Mouse (Mus musculus): ENCODE data around the gene Prm2. TPM values are rescaled to one million over a fixed set of nuclear protein-coding genes. Genes with fewer than 3 reads are reported as not detected.

The Prm2 gene
- polyA plus RNA-seq, 1 experiment from 2014 or later, result not detected

GRCm38 (mm10) chr16:10763540-10764264 lies 32.2 kb downstream of the Prm2 start:
- no peaks in the 10 kb centered on the region for H3K36me3 ChIP-seq (ENCODE audit: control insufficient read depth, insufficient read depth, low read length)
- H3K9me3 ChIP-seq (ENCODE audit: control insufficient read depth, low read length), result no peaks in the 10 kb centered on the region
- H3K27ac ChIP-seq (ENCODE audit: low read depth, low read length), result no peak overlapping the region
- peaks cover 6% of the 10 kb centered on the region; the same call in 1 of the 2 replicates for H3K27me3 ChIP-seq (replicated peaks; ENCODE audit: control insufficient read depth, insufficient read depth, low read length)
- 47% methylated on average over 6 of the region's 6 CpGs for WGBS
- H3K9ac ChIP-seq (ENCODE audit: low read depth, low read length), result no peak overlapping the region
- H3K4me2 ChIP-seq, result no peak overlapping the region
- peaks cover 2% of the 10 kb centered on the region; the same call in 1 of the 2 replicates for H3K4me1 ChIP-seq (replicated peaks; ENCODE audit: control insufficient read depth, insufficient read depth, low read length)
- no peak for ATAC-seq (replicated peaks; ENCODE audit: low FRiP score)
- no peak for DNase-seq (ENCODE audit: low spot score)
- H3K4me3 ChIP-seq (ENCODE audit: low read depth, low read length), result no peak overlapping the region

- H3K9ac ChIP-seq (ENCODE audit: low read depth, low read length), result no peak overlapping the region
- WGBS, result 68% methylated on average over 5 of the region's 5 CpGs
- H3K9me3 ChIP-seq (ENCODE audit: control insufficient read depth, low read length), result no peaks in the 10 kb centered on the region
- H3K4me2 ChIP-seq, result no peak overlapping the region
- 0 out of 2 replicates have a peak, but pooled peaks cover 3% of the 10 kb centered on the region for H3K27me3 ChIP-seq (replicated peaks; ENCODE audit: control insufficient read depth, insufficient read depth, low read length)
- H3K4me1 ChIP-seq (replicated peaks; ENCODE audit: control insufficient read depth, insufficient read depth, low read length), result no peaks in the 10 kb centered on the region
- no peak overlapping the region for H3K27ac ChIP-seq (ENCODE audit: low read depth, low read length)
- no peak overlapping the region for H3K4me3 ChIP-seq (ENCODE audit: low read depth, low read length)
- no peak for ATAC-seq (replicated peaks; ENCODE audit: low FRiP score)
- no peaks in the 10 kb centered on the region for H3K36me3 ChIP-seq (ENCODE audit: control insufficient read depth, insufficient read depth, low read length)
- DNase-seq (ENCODE audit: low spot score), result no peak
These were observed 33.3 kb downstream of the Prm2 start for GRCm38 (mm10) chr16:10762569-10763180.

- H3K27ac ChIP-seq (ENCODE audit: low read depth, low read length), result no peak overlapping the region
- no peaks in the 10 kb centered on the region for H3K36me3 ChIP-seq (ENCODE audit: control insufficient read depth, insufficient read depth, low read length)
- H3K4me1 ChIP-seq (replicated peaks; ENCODE audit: control insufficient read depth, insufficient read depth, low read length), result no peaks in the 10 kb centered on the region
- ATAC-seq (replicated peaks; ENCODE audit: low FRiP score) (no peak), DNase-seq (ENCODE audit: low spot score) (no peak)
- no peak overlapping the region for H3K4me3 ChIP-seq (ENCODE audit: low read depth, low read length)
- WGBS, result 54% methylated on average over 8 of the region's 8 CpGs
- H3K9me3 ChIP-seq (ENCODE audit: control insufficient read depth, low read length), result no peaks in the 10 kb centered on the region
- no peak overlapping the region for H3K9ac ChIP-seq (ENCODE audit: low read depth, low read length)
- H3K27me3 ChIP-seq (replicated peaks; ENCODE audit: control insufficient read depth, insufficient read depth, low read length), result 0 out of 2 replicates have a peak, but pooled peaks cover 3% of the 10 kb centered on the region
- H3K4me2 ChIP-seq, result no peak overlapping the region
These were observed 34.8 kb downstream of the Prm2 start for GRCm38 (mm10) chr16:10761182-10761581.

- no peak overlapping the region for H3K4me3 ChIP-seq (ENCODE audit: low read depth, low read length)
- H3K4me2 ChIP-seq, result no peak overlapping the region
- H3K27me3 ChIP-seq (replicated peaks; ENCODE audit: control insufficient read depth, insufficient read depth, low read length), result no peaks in the 10 kb centered on the region
- H3K4me1 ChIP-seq (replicated peaks; ENCODE audit: control insufficient read depth, insufficient read depth, low read length), result no peaks in the 10 kb centered on the region
- ATAC-seq (replicated peaks; ENCODE audit: low FRiP score) (no peak), DNase-seq (ENCODE audit: low spot score) (no peak)
- WGBS, result 69% methylated on average over 6 of the region's 6 CpGs
- no peak overlapping the region for H3K9ac ChIP-seq (ENCODE audit: low read depth, low read length)
- H3K36me3 ChIP-seq (ENCODE audit: control insufficient read depth, insufficient read depth, low read length), result no peaks in the 10 kb centered on the region
- H3K27ac ChIP-seq (ENCODE audit: low read depth, low read length), result no peak overlapping the region
- no peaks in the 10 kb centered on the region for H3K9me3 ChIP-seq (ENCODE audit: control insufficient read depth, low read length)
These were observed 39.8 kb downstream of the Prm2 start for GRCm38 (mm10) chr16:10756168-10756567.

- H3K4me2 ChIP-seq, result no peak overlapping the region
- H3K4me1 ChIP-seq (replicated peaks; ENCODE audit: control insufficient read depth, insufficient read depth, low read length), result no peaks in the 10 kb centered on the region
These were observed 41.2 kb downstream of the Prm2 start for GRCm38 (mm10) chr16:10754521-10755296.

GRCm38 (mm10) chr16:10749824-10750223 lies 46.1 kb downstream of the Prm2 start:
- no peaks in the 10 kb centered on the region for H3K27me3 ChIP-seq (replicated peaks; ENCODE audit: control insufficient read depth, insufficient read depth, low read length)
- H3K4me3 ChIP-seq (ENCODE audit: low read depth, low read length), result no peak overlapping the region
- 57% methylated on average over 7 of the region's 7 CpGs for WGBS
- H3K9me3 ChIP-seq (ENCODE audit: control insufficient read depth, low read length), result no peaks in the 10 kb centered on the region
- H3K4me1 ChIP-seq (replicated peaks; ENCODE audit: control insufficient read depth, insufficient read depth, low read length), result 0 out of 2 replicates have a peak, but pooled peaks cover 2% of the 10 kb centered on the region
- H3K27ac ChIP-seq (ENCODE audit: low read depth, low read length), result no peak overlapping the region
- ATAC-seq (replicated peaks; ENCODE audit: low FRiP score) (no peak), DNase-seq (ENCODE audit: low spot score) (no peak)
- no peaks in the 10 kb centered on the region for H3K36me3 ChIP-seq (ENCODE audit: control insufficient read depth, insufficient read depth, low read length)
- H3K4me2 ChIP-seq, result no peak overlapping the region
- H3K9ac ChIP-seq (ENCODE audit: low read depth, low read length), result no peak overlapping the region

More at GRCm38 (mm10) chr16:10754521-10755296, 41.2 kb downstream of the Prm2 start:
- no peaks in the 10 kb centered on the region for H3K9me3 ChIP-seq (ENCODE audit: control insufficient read depth, low read length)
- H3K36me3 ChIP-seq (ENCODE audit: control insufficient read depth, insufficient read depth, low read length), result no peaks in the 10 kb centered on the region
- DNase-seq (ENCODE audit: low spot score) (no peak), ATAC-seq (replicated peaks; ENCODE audit: low FRiP score) (no peak; the same call in 1 of the 2 replicates)
- H3K27me3 ChIP-seq (replicated peaks; ENCODE audit: control insufficient read depth, insufficient read depth, low read length), result no peaks in the 10 kb centered on the region
- 70% methylated on average over 3 of the region's 3 CpGs for WGBS
- no peak overlapping the region for H3K27ac ChIP-seq (ENCODE audit: low read depth, low read length)
- H3K4me3 ChIP-seq (ENCODE audit: low read depth, low read length), result no peak overlapping the region
- H3K9ac ChIP-seq (ENCODE audit: low read depth, low read length), result no peak overlapping the region

- H3K9ac ChIP-seq (ENCODE audit: low read depth, low read length), result no peak overlapping the region
- H3K9me3 ChIP-seq (ENCODE audit: control insufficient read depth, low read length), result no peaks in the 10 kb centered on the region
- H3K27me3 ChIP-seq (replicated peaks; ENCODE audit: control insufficient read depth, insufficient read depth, low read length), result no peaks in the 10 kb centered on the region
- no peaks in the 10 kb centered on the region for H3K36me3 ChIP-seq (ENCODE audit: control insufficient read depth, insufficient read depth, low read length)
- WGBS, result 62% methylated on average over 7 of the region's 7 CpGs
- H3K27ac ChIP-seq (ENCODE audit: low read depth, low read length), result no peak overlapping the region
- no peak overlapping the region for H3K4me2 ChIP-seq
- DNase-seq (ENCODE audit: low spot score) (no peak), ATAC-seq (replicated peaks; ENCODE audit: low FRiP score) (no peak)
- H3K4me3 ChIP-seq (ENCODE audit: low read depth, low read length), result no peak overlapping the region
- H3K4me1 ChIP-seq (replicated peaks; ENCODE audit: control insufficient read depth, insufficient read depth, low read length), result 0 out of 2 replicates have a peak, but pooled peaks cover 2% of the 10 kb centered on the region
These were observed 46.7 kb downstream of the Prm2 start for GRCm38 (mm10) chr16:10749226-10749625.
